Mouse (Mus musculus) retina, adult 2 months (tissue): Measurements from ENCODE around the gene Eno1.
"Not testable (repeated sequence)": the region's sequence is repeated elsewhere in the genome, so short reads cannot be mapped to it uniquely, and the experiment has no call there.

Source experiments
- DNase-seq: peaks from one replicate; pipeline ENCODE4 v3.0.0-alpha.2; 2012; ENCODE audit warnings: low read depth, low spot score

Eno1 gene

GRCm38 (mm10) chr4:150280459-150280858 is 43.9 kb downstream of the Eno1 start:
- no peak for DNase-seq

DNA sequence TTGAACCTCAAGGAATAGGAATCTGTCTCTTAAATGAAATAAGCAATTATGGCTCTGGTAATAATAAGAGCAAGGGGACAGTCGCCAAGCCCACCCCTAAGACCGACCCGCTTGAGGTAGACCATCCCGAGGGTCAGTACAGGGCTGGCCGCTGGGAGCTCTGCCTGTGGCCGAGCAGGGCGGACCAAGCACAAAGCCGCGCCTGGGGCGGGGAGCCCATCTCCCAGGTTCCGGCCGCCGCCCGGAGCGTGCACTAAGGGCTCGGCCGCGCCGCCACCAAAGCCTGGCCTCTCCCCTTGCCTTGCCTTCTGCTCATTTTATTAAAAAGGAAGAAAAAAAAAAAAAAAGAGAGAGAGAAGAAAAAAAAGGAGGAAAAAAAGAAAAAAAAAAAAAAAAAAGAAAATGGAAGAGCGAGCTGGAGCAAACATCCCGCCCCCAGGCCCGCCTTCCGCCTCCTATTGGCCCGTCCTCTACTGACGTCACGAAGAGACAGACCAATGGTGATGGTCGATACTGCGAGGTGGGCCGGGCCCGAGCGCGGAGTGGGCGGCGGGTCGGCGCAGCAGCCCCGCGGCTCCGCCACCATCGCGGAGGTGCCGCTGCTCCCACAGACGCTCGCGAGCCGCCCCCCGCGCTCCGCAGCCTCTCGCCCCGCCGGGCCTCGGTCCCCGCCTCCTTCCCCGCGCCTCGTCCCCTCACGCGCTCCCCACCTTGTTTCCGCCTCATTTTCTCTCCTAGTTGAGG is 44.7 kb downstream of the Eno1 start, which contains the start of gene Rere:
Gene Rere, plus strand, starts transcription at position 629 of the 744 bp plus-strand sequence.
- DNase-seq, result peak; percentile 96

- DNase-seq, result no peak
Measured at GRCm38 (mm10) chr4:150281891-150282630, 45.5 kb downstream of the Eno1 start.

- DNase-seq, result no peak
Measured at GRCm38 (mm10) chr4:150282631-150283334, 46.3 kb downstream of the Eno1 start.

DNA sequence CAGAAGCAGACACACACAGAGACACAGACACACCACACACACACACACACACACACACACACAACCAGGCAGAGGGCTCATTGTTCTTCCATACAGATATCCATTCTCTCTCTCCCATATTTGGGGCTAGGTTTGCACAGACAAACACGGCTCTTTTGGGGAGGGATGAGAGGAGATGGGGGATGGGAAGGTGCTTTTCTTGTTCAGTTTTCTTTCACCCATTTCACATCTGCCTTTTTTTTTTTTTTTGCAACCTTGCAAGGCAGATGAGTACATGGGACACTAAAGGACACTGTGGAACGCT is 46.8 kb downstream of the Eno1 start:
- DNase-seq, result no peak

DNA sequence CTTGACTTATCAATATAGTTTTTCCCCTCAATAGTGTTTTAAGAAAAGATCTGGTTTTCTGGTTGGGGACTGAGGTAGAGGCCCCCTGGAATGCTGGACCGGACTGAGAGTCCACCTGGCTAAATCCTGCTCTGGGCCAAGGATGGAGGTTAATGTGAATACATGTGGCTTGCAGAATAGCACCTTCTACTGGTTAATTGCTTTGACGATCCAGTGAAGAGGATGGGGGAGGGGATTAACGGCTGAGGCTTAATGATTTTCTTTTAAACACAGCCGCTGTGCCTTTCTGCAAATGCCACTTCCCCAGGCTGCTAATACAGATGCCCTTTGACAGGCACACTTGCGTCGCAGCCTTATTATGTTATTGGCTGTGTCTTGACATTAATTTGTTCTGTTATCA is 47.5 kb downstream of the Eno1 start:
- DNase-seq, result no peak

DNA sequence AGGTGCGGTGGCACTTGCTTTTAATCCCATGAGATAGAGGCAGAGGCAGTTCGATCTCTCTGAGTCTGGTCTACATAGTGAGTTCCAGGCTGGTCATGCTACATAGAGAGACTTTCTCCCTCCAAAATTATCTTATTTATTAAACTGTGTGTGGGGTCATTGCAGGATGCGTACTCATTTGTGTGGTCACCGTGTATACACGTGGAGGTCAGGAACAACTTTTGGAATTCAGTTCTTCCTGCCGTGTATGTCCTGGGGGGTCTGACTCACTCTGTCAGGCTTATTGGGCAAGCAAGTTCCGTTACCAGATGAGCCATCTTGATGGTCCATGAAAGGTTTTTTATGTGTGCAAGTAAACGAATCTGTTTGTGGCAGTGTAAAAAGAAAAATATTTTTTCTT is 50.5 kb downstream of the Eno1 start:
- DNase-seq, result no peak

DNA sequence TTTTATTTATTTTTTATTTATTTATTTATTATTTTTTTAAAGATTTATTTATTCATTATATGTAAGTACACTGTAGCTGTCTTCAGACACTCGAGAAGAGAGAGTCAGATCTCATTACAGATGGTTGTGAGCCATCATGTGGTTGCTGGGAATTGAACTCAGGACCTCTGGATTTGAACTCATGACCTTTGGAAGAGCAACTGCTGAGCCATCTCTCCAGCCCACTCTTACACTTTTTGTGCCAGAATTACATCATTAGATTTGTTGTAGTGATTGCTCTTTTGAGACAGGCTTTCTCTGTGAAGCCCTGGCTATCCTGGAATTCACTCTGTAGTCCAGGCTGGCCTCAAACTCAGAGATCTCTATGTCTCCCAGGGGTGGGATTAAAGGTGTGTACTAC is 50.9 kb downstream of the Eno1 start:
- not testable (repeated sequence) for DNase-seq

DNA sequence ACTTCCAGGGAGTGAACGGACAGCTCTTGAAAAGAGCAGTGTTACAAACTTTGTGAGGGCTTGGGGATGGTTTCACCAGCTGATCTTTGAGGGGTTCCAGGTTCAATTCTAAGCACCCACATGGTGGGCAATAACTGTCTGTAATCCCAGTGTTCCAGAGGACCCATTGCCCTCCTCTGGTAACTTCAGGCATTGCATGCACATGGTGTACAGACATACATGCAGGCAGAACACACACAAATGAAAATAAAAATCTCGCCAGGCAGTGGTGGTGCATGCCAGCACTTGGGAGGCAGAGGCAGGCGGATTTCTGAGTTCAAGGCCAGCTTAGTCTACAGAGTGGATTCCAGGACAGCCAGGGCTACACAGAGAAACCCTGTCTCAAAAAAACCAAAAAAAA is 55.4 kb downstream of the Eno1 start:
- DNase-seq, result no peak

DNA sequence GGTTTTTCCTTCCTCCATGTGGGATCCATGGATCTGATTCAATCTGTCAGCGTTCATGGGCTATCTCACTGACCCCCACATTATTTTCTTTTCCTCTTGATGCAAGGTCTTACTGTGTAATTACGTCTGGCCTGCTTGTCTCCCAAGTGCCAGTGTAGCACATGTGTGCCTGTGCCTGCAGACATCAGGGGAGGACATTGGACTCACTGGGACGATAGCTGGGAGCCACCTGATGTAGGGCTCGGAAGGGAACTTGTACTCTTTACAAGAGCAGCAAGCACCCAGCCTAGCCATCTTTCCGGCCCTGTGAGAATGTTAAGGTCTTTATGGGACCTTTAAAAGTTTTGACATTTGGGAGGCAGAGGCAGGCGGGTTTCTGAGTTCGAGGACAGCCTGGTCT is 58.3 kb downstream of the Eno1 start:
- DNase-seq, result no peak

GRCm38 (mm10) chr4:150295966-150296365 is 59.4 kb downstream of the Eno1 start:
- no peak for DNase-seq
